In the genomic region with DNA sequence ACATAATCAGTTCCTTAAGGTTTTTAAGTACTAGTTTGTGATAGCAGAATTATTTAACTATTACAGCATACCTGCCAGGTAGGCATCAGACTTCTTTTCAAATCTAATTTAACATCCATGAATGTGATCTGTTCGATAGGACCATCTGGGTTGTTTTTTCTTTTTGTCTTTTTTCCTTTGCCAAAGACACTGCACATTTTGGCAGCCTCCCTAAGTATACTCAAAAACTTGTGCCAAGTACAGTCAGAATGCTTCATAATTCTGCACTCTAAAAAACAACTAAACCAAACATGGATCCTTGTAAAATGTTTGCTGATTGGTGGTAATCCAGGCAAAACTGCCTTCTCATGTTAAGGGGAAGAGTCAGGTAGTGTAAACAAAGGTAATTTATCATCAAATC, we compare ENCODE assay signal across 23 mouse cellular contexts.
A peak's percentile ranks its signal among the peaks of the same experiment; 100 is the strongest.
DNase-seq lines count a peak whose midpoint lies in the region; ATAC-seq lines count a peak whose summit lies in the region.
"Had no signal": no experiment of that assay in that cellular context is flagged by ENCODE, and none has a peak within 500 bp of the region (broad histone marks: within the 10 kb centered on the region; RNA-seq: fewer than 3 reads in every experiment).

No protein-coding gene starts in this region.

- H3K27ac ChIP-seq in embryonic facial prominence, embryonic 14.5 days (replicated peaks; ENCODE audit: low read depth, low read length): no peak overlapping the region
- H3K27ac ChIP-seq in embryonic facial prominence, embryonic 10.5 days (replicated peaks): no peak overlapping the region
- H3K27ac ChIP-seq in heart, embryonic 12.5 days (ENCODE audit: poor library complexity, severe bottlenecking): no peak overlapping the region
- H3K27ac ChIP-seq: heart, adult 2 months; heart, embryonic 15.5 days; hindbrain, embryonic 15.5 days; kidney, postnatal 0 days; liver, embryonic 15.5 days; midbrain, embryonic 15.5 days had no signal

- no peaks in the 10 kb centered on the region for H3K9me3 ChIP-seq in embryonic facial prominence, embryonic 14.5 days (ENCODE audit: control insufficient read depth, low read length)
- no peaks in the 10 kb centered on the region for H3K9me3 ChIP-seq in embryonic facial prominence, embryonic 10.5 days
- H3K9me3 ChIP-seq in heart, embryonic 12.5 days (replicated peaks): no peaks in the 10 kb centered on the region
- H3K9me3 ChIP-seq: heart, embryonic 15.5 days; hindbrain, embryonic 15.5 days; liver, embryonic 15.5 days; midbrain, embryonic 15.5 days had no signal

- peak; percentile 7 for DNase-seq in embryonic facial prominence, embryonic 14.5 days (ENCODE audit: low spot score)
- DNase-seq in embryonic facial prominence, embryonic 10.5 days (ENCODE audit: low spot score): no peak
- peak; percentile 28 for DNase-seq in layer of hippocampus, adult 11-12 months (ENCODE audit: low spot score)
- no peak for DNase-seq in layer of hippocampus, postnatal 10 days (ENCODE audit: low spot score in 2 of 2)
- DNase-seq in right cerebral cortex, adult 18-20 months: peak; percentile 28
- DNase-seq in right cerebral cortex, postnatal 36 days (ENCODE audit: low spot score in 2 of 2): no peak
- DNase-seq: adrenal gland, postnatal 36 days; cerebellum, postnatal 36 days; gastrocnemius, postnatal 14 days; heart, adult 2 months; heart, postnatal 4 days; lung, postnatal 36 days; right cerebral cortex, postnatal 14 days; thymus, adult 18-20 months; thymus, postnatal 4 days had no signal

- H3K9ac ChIP-seq in embryonic facial prominence, embryonic 14.5 days (ENCODE audit: low read depth, low read length): no peak overlapping the region
- no peak overlapping the region for H3K9ac ChIP-seq in heart, embryonic 12.5 days
- H3K9ac ChIP-seq: heart, embryonic 15.5 days; hindbrain, embryonic 15.5 days; liver, embryonic 15.5 days; midbrain, embryonic 15.5 days had no signal

- no peak overlapping the region for H3K4me3 ChIP-seq in embryonic facial prominence, embryonic 14.5 days (ENCODE audit: low read depth, low read length)
- H3K4me3 ChIP-seq in embryonic facial prominence, embryonic 10.5 days: no peak overlapping the region
- no peak overlapping the region for H3K4me3 ChIP-seq in heart, embryonic 12.5 days
- H3K4me3 ChIP-seq: heart, adult 2 months; heart, embryonic 15.5 days; hindbrain, embryonic 15.5 days; liver, embryonic 15.5 days; midbrain, embryonic 15.5 days; myocyte had no signal

- 54% methylated on average over 1 of the region's 1 CpGs for WGBS in embryonic facial prominence, embryonic 14.5 days
- WGBS in embryonic facial prominence, embryonic 10.5 days: 84% methylated on average over 1 of the region's 1 CpGs
- WGBS in heart, embryonic 12.5 days: 84% methylated on average over 1 of the region's 1 CpGs

- no peaks in the 10 kb centered on the region for H3K4me1 ChIP-seq in embryonic facial prominence, embryonic 14.5 days (ENCODE audit: control insufficient read depth, insufficient read depth, low read length)
- H3K4me1 ChIP-seq in embryonic facial prominence, embryonic 10.5 days: no peaks in the 10 kb centered on the region
- H3K4me1 ChIP-seq in heart, embryonic 12.5 days (replicated peaks): no peaks in the 10 kb centered on the region
- H3K4me1 ChIP-seq: heart, embryonic 15.5 days; hindbrain, embryonic 15.5 days; liver, embryonic 15.5 days; midbrain, embryonic 15.5 days had no signal

- no peak for ATAC-seq in embryonic facial prominence, embryonic 14.5 days (ENCODE audit: low read depth)
- no peak for ATAC-seq in heart, embryonic 12.5 days (ENCODE audit: insufficient number of reproducible peaks, low FRiP score)
- ATAC-seq: intestine, postnatal 0 days; midbrain, embryonic 15.5 days had no signal

- H3K4me2 ChIP-seq in embryonic facial prominence, embryonic 14.5 days (ENCODE audit: low read depth, low read length): no peak overlapping the region
- no peak overlapping the region for H3K4me2 ChIP-seq in heart, embryonic 12.5 days
- H3K4me2 ChIP-seq: heart, embryonic 15.5 days; hindbrain, embryonic 15.5 days; liver, embryonic 15.5 days; midbrain, embryonic 15.5 days had no signal

- no peaks in the 10 kb centered on the region for H3K36me3 ChIP-seq in embryonic facial prominence, embryonic 14.5 days (ENCODE audit: control insufficient read depth, insufficient read depth, low read length)
- H3K36me3 ChIP-seq in embryonic facial prominence, embryonic 10.5 days (replicated peaks): no peaks in the 10 kb centered on the region
- H3K36me3 ChIP-seq in heart, embryonic 12.5 days: no peaks in the 10 kb centered on the region
- H3K36me3 ChIP-seq: heart, embryonic 15.5 days; hindbrain, embryonic 15.5 days; liver, embryonic 15.5 days; midbrain, embryonic 15.5 days had no signal

- no peaks in the 10 kb centered on the region for H3K27me3 ChIP-seq in embryonic facial prominence, embryonic 14.5 days (replicated peaks; ENCODE audit: control insufficient read depth, insufficient read depth, low read length)
- H3K27me3 ChIP-seq in embryonic facial prominence, embryonic 10.5 days (replicated peaks; ENCODE audit: low read depth, poor library complexity, severe bottlenecking): no peaks in the 10 kb centered on the region
- no peaks in the 10 kb centered on the region for H3K27me3 ChIP-seq in heart, embryonic 12.5 days (replicated peaks)
- H3K27me3 ChIP-seq: heart, embryonic 15.5 days; hindbrain, embryonic 15.5 days; liver, embryonic 15.5 days; midbrain, embryonic 15.5 days had no signal

Comparison
In these comparisons a context has a peak if more than half of its experiments do, and no peak if none do; other contexts are left out.
1. DNase-seq: peak in embryonic facial prominence, embryonic 14.5 days (single experiment), layer of hippocampus, adult 11-12 months (single experiment) and right cerebral cortex, adult 18-20 months (single experiment); none in embryonic facial prominence, embryonic 10.5 days (single experiment), layer of hippocampus, postnatal 10 days (0 of 2) and right cerebral cortex, postnatal 36 days (0 of 2).